Mouse (Mus musculus) testis, adult 2 months (tissue): ENCODE results near the gene Dctn2. TPM values are rescaled to one million over a fixed set of nuclear protein-coding genes. Genes with fewer than 3 reads are reported as not detected.

ENCODE experiments used
- H3K27ac ChIP-seq: fragments of 200-500 bp; 2 replicates; pipeline ENCODE4 v1.5.1; 2012; ENCODE audit warnings: low read depth, low read length; ENCODE audit not compliant: control insufficient read depth, insufficient read depth
- H3K27me3 ChIP-seq: fragments of 200-500 bp; 2 replicates; pipeline ENCODE4 v1.6.1; 2012; ENCODE audit warnings: mild to moderate bottlenecking, low read length, moderate library complexity; ENCODE audit not compliant: control insufficient read depth, insufficient read depth
- H3K36me3 ChIP-seq: fragments of 200-500 bp; 2 replicates; pipeline ENCODE4 v1.6.1; 2012; ENCODE audit warnings: mild to moderate bottlenecking, low read length; ENCODE audit not compliant: control insufficient read depth, insufficient read depth
- H3K4me1 ChIP-seq: fragments of 200-500 bp; 2 replicates; pipeline ENCODE4 v1.6.1; 2012; ENCODE audit warnings: low read length; ENCODE audit not compliant: control insufficient read depth, insufficient read depth
- H3K4me3 ChIP-seq: fragments of 200-500 bp; 2 replicates; pipeline ENCODE4 v1.5.1; 2012; ENCODE audit warnings: low read depth, mild to moderate bottlenecking, low read length, moderate library complexity, mixed read lengths; ENCODE audit not compliant: control insufficient read depth
- CTCF ChIP-seq: fragments of 200-500 bp; IDR thresholded peaks from 2 replicates; pipeline ENCODE4 v1.5.1; 2012; ENCODE audit warnings: low read depth, mild to moderate bottlenecking, inconsistent platforms, low read length, moderate library complexity; ENCODE audit not compliant: control insufficient read depth, insufficient read depth, insufficient replicate concordance
- POLR2A ChIP-seq: fragments of 200-500 bp; IDR thresholded peaks from 2 replicates; pipeline ENCODE4 v1.6.1; 2012; ENCODE audit warnings: low read depth, mild to moderate bottlenecking, inconsistent platforms, low read length, moderate library complexity; ENCODE audit not compliant: control insufficient read depth
- polyA plus RNA-seq: library from polyadenylated mRNA; depleted of rRNA; stranded (reverse); fragments of >200 nt; gene quantifications from 2 replicates; pipeline ENCODE4 v1.2.3, GENCODE M21; 2012

Gene Dctn2
- polyA plus RNA-seq, 1 experiment = 391 TPM

GRCm38 (mm10) chr10:127255625-127256345 lies 10.4 kb upstream of the Dctn2 start:
- H3K27ac ChIP-seq = no peak overlapping the region
- H3K27me3 ChIP-seq = no peaks in the 10 kb centered on the region
- H3K4me1 ChIP-seq = no peaks in the 10 kb centered on the region
- no peaks in the 10 kb centered on the region for H3K36me3 ChIP-seq
- TF ChIP-seq POLR2A = no peak
- no peak for TF ChIP-seq CTCF
- H3K4me3 ChIP-seq = no peak overlapping the region

DNA sequence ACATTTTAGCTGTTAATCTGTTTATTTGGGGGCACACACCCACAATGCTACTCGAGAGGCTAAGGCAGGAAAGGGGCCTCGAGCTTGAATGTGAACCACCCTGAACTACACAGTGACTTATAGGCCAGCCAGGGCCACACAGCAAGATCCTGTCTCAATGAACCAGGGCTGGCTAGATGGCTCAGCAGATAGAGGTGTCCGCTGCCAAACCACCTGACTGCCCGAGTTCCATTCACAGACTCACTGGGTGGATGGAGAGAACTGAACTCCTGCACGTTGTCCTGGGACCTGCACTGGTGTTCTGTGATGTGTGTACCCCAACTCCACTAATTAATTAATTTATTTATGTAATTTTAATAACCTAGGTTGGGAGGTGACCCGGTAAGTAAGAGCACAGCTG lies 8.4 kb upstream of the Dctn2 start:
- H3K4me1 ChIP-seq = peaks cover 6% of the 10 kb centered on the region

DNA sequence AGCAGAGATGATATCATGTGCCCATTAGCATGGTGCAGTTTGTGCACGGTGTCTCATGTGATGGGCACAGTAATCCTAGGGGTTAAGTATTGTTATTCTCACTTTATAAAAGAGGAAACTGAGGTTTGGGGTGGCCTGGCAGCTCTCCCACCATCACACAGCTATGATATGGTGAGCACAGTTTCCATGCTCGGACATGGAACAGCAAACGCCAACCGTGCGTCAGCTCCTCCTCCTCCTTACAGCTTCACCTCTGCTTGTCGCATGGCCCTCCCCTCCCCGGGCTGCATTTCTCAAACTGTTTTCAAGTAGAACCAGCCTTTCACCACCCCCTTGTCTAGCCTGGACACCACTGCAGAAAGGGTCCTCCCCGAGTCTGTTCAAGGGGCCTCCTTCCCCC lies 7.7 kb upstream of the Dctn2 start:
- Histone ChIP-seq H3K27ac (no peak overlapping the region), H3K4me1 (peaks cover 11% of the 10 kb centered on the region), H3K36me3 (no peaks in the 10 kb centered on the region), H3K4me3 (no peak overlapping the region), H3K27me3 (no peaks in the 10 kb centered on the region; the same call in 1 of the 2 replicates)
- TF ChIP-seq CTCF = no peak
- TF ChIP-seq POLR2A = no peak

More for the DNA sequence above, 8.4 kb upstream of the Dctn2 start:
- no peak overlapping the region for H3K27ac ChIP-seq
- no peaks in the 10 kb centered on the region for H3K36me3 ChIP-seq
- no peaks in the 10 kb centered on the region; the same call in 1 of the 2 replicates for H3K27me3 ChIP-seq
- no peak for TF ChIP-seq CTCF
- no peak for TF ChIP-seq POLR2A
- no peak overlapping the region for H3K4me3 ChIP-seq

GRCm38 (mm10) chr10:127261706-127262547 lies 4.2 kb upstream of the Dctn2 start:
- Histone ChIP-seq H3K4me1 (peaks cover 11% of the 10 kb centered on the region), H3K27ac (no peak overlapping the region), H3K27me3 (no peaks in the 10 kb centered on the region; the same call in 1 of the 2 replicates), H3K36me3 (no peaks in the 10 kb centered on the region), H3K4me3 (peak overlapping the region; percentile 75; the same call in 1 of the 2 replicates)
- TF ChIP-seq CTCF (no peak), POLR2A (no peak)

DNA sequence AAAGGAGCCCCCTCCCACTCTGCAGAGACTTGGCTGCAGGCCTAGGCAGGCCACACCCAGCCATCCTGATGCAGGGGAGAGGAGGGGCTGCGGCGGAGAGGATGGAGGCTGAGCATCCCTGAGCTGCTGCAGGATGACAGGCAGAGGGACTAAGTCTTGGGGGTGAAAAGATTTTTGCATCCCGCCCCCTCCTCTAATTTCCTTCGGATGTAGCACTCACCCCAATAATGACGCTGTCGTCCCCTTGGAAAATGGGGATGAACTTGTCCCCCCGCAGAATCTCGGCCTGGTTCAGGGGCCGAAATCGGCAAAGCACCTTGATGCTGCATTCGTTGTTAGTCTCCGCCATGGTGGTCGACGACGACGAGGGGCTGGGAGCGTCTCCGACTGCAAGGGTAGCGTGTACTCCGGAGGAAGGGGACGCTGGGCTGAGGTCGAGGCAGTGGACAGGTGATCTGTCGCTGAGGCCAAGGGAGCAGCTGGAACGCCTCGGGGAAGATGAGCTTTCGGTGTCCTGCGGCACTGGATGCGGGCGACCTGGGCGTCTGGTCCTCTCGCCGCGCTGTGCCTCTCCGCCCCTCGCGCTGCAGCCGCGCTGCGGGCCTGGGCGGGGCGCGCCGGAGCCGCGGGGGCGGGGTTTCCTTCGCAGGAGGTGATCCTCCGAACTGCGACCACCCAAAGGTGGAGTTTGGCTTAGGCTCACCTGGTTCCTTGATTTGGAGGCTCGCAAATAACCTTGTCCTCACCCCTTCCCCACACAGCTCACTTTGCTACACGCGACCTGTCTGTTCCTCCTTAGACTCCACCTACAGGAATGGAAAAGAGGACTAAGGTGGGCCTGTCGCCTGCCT lies 3.4 kb upstream of the Dctn2 start, which contains the start of gene Kif5a:
Gene Kif5a, minus strand, starts transcription at position 801 of the 851 bp plus-strand sequence.
- Histone ChIP-seq H3K36me3 (no peaks in the 10 kb centered on the region), H3K4me3 (peak within 1 kb of the TSS; percentile 75), H3K4me1 (peaks cover 15% of the 10 kb centered on the region), H3K27me3 (no peaks in the 10 kb centered on the region; the same call in 1 of the 2 replicates), H3K27ac (no peak within 1 kb of the TSS; the same call in 1 of the 2 replicates)
- TF ChIP-seq POLR2A (0 out of 2 replicates have a peak, but pooled peaks have one; percentile 28), CTCF (no peak)

DNA sequence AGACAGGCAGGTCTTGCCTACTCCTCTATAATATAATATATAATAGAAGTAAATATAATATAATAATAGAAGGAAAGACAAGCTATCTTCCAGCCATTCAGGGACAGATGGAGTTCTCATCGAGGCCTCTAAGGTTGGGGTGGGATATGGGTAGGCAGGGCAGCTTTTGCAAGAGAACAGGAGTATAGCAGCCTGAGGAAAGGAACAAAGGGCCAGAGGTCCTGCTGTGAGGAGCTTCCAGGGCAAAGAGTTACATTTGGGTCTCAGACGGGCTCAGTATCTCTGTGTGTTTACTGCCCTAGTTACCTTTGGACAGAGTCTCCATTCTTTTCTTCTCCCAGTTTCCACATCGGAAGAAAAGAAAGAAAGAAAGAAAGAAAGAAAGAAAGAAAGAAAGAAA lies 2.5 kb upstream of the Dctn2 start:
- H3K27me3 ChIP-seq = no peaks in the 10 kb centered on the region; the same call in 1 of the 2 replicates
- H3K4me3 ChIP-seq = no peak overlapping the region
- H3K36me3 ChIP-seq = no peaks in the 10 kb centered on the region
- H3K4me1 ChIP-seq = peaks cover 15% of the 10 kb centered on the region
- TF ChIP-seq POLR2A = no peak
- no peak for TF ChIP-seq CTCF
- no peak overlapping the region for H3K27ac ChIP-seq
